Mouse (Mus musculus): ENCODE results near the gene Plekho2.

Gene Plekho2

DNA sequence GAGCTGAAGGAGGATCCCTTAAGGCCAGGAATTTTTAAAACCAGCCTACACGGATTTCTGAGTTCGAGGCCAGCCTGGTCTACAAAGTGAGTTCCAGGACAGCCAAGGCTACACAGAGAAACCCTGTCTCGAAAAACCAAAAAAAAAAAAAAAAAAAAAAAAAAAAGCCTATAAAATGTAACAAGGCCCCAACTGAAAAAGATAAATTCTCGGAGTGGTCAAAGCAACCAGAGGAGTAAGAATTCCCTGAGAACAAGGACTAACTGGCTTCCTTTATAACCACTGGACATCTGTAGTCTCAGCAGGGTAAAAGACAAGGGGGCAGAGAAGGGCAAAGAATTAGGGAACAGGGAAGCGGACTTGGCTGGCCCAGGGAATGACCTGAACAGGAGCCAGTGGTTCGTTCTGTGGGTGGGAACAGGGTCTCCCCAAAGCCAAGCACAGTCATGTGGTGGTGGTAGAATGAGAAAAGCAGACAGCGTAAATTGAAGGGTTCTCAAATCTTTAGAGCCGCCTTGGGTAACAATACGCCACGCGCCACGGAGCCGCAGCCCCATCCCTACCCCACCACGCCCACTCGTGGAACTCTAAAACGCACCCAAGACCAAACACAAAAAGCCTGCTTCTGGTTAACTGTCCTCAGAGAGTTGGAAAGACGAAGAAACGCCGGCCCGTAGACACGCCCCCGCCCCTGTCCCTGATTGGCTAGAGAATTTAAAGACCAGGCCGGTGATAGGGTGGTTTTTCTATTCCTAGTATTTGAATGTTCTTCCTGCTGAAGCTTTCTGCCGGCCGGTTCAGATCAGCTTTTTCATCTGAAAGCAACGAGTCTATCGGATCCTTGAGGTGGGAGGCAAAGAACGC, 6.8 kb upstream of the Plekho2 start, which contains the start of gene Pif1:
Pif1 (plus strand) TSS at position 755 of the 864 bp plus-strand sequence.
- DNase-seq (ENCODE audit: low spot score in 2 of 2) = peak; percentile 77 to 84

GRCm38 (mm10) chr9:65583045-65583444, 3.2 kb upstream of the Plekho2 start:
- DNase-seq (ENCODE audit: low spot score in 2 of 2) = no peak

- peak; percentile 66 to 71 for DNase-seq (ENCODE audit: low spot score in 2 of 2)
Measured at GRCm38 (mm10) chr9:65580401-65581256, 789 bp upstream of the Plekho2 start.

DNA sequence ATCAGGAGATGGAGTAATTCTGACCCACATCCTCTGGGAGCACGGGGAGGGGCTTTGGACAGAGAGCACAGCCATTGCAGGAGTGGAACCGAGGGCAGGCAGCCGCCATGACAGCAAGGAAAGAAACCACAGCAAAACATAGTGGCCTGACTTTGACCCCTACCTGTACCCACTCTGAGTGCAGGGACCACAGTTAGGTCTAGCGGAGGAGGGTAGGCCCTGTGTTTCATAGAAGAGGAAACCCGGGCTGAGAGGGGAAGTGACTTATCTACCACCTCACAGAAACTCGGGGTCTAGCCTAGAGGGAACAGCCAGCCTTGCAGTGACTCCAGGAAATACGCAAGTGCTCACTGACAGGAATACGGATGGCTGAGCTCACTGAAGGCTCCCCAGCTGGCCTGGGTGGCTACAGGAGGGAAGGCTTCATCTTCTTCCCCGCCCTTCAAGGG, 1.0 kb downstream of the Plekho2 start:
- no peak for DNase-seq (ENCODE audit: low spot score in 2 of 2)

DNA sequence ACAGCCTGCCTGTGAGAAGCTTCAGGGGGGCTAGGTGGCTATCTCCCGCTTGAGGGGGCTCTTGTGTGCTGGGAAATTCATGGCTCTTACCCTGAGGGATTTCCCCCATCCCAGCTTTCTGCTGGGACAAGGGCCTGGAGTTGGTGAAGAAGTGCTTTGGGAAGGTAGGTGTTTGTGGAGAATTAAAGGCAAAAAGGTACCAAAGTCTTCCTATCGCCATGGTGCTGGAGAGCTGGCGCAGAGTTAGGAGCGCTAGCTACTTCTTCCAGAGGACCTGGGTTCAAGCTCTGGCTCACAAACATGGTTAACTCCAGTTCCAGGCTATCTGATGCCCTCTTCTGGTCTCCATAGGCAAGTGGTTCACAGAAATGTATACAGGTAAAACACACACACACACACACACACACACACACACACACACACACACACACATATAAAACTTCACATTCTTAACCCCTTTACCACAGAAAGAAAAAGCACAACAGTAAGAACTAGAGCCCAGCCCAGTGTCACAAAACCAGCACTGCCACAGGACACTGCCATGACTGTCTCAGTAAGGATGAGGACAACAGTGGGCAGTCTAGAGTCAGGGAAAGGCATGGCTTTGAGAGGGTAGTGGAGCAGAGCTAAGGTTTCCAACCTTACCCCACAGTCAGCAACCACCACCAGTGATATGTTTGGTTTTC, 2.2 kb downstream of the Plekho2 start:
- DNase-seq (ENCODE audit: low spot score in 2 of 2) = no peak

DNA sequence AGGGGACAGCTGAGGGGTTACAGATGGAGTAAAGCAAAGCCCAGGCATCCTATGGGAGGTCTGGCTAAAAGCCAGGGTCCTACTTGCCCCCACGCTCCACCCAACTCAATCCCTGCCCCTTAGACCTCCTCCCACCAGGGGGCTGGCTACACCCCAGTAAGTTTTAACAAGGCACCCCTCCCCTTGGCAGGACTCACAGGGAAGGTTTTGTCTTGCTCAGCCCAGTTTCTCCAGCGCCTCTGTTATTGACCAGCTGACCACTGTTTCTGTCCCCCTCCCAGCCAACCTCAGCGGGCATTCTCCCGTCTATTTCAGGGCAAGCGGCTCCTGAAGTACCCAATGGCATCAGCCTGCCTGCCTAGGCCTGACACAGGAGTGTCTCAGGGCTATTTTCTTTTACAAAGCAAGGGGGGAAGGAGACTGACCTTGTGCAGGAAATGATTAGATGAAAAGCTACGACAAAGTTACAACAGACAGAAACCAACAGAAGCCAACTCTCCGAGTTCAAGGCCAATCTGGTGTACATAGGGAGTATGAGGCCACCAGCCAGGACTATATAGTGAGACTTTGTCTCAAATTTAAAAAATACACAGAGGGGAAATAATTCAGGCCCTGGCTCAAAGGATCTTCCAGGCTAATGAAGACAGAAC, 2.9 kb downstream of the Plekho2 start:
- DNase-seq (ENCODE audit: low spot score in 2 of 2) = peak in 1 of 2 experiments; percentile 18

- no peak for DNase-seq (ENCODE audit: low spot score in 2 of 2)
Measured at GRCm38 (mm10) chr9:65575393-65576196, 4.2 kb downstream of the Plekho2 start.

- no peak for DNase-seq (ENCODE audit: low spot score in 2 of 2)
Measured at GRCm38 (mm10) chr9:65574513-65575392, 5.1 kb downstream of the Plekho2 start.

- no peak for DNase-seq (ENCODE audit: low spot score in 2 of 2)
Measured at GRCm38 (mm10) chr9:65572837-65573236, 7.0 kb downstream of the Plekho2 start.

- DNase-seq (ENCODE audit: low spot score in 2 of 2) = no peak
Measured at GRCm38 (mm10) chr9:65569491-65569971, 10.3 kb downstream of the Plekho2 start.

GRCm38 (mm10) chr9:65568787-65569186, 11.1 kb downstream of the Plekho2 start:
- no peak for DNase-seq (ENCODE audit: low spot score in 2 of 2)

DNA sequence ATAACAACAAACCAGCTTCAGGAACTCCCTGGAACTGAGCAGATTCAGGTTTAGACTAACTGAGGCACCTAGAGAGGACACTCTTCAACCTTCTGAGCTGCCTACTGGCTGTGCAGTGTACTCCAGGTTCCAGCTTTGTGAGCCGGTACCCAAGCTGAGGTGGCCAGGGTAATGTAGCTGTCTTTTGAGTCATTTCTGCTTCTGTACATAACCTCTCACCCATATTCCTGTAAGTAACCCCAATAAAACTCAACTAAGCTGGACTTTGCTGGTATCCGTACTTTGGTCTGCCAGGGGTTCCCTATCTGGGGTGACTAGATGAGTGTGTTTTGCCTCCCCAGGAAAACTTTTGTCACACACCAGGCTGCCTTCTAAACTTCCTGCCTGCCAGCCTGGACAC, 15.1 kb downstream of the Plekho2 start:
- no peak for DNase-seq (ENCODE audit: low spot score in 2 of 2)

DNA sequence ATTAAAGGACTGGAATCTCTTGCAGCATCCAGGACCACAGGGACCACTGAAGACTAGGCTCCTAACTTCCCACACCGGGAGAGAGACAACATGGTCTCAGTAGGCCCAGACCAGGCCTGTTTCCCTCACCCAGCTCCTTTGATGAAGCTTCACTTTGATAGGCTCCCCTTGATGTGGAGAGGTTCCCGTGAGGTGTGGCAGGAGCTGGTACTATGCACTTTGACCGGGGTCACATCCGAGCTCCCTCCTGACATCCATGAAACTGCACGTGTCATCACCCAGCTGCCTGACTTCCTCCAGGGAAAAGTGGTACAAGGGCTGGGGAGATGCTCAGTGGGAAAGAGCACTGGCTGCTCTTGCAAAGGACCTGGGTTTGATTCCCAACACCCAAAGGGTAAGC, 16.8 kb downstream of the Plekho2 start:
- no peak for DNase-seq (ENCODE audit: low spot score in 2 of 2)

DNA sequence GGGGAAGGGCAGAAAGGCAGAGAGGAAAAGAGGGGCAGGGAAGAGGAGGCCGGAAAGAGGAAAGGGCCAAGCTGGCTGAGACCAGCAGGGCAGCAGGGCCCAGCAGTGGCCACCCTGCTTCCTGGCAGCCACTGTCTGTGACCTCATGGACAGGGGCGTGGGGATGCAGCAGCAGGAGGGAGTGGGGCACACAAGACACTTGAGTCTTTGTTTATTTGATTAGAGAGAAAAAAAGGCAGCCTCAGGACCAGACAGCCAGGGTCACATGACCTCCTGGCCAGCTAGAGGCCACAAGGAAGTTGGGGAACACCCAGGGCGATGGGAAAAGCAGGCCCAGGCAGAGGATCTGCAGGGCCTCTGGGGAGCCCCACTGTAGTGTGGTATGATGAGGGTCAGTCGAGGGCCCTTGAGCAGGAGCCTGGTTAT, 17.7 kb downstream of the Plekho2 start:
- peak; percentile 38 to 45 for DNase-seq (ENCODE audit: low spot score in 2 of 2)

GRCm38 (mm10) chr9:65561016-65561415, 18.8 kb downstream of the Plekho2 start:
- DNase-seq (ENCODE audit: low spot score in 2 of 2) = no peak

- DNase-seq (ENCODE audit: low spot score in 2 of 2) = no peak
Measured at GRCm38 (mm10) chr9:65558806-65559205, 21.0 kb downstream of the Plekho2 start.

DNA sequence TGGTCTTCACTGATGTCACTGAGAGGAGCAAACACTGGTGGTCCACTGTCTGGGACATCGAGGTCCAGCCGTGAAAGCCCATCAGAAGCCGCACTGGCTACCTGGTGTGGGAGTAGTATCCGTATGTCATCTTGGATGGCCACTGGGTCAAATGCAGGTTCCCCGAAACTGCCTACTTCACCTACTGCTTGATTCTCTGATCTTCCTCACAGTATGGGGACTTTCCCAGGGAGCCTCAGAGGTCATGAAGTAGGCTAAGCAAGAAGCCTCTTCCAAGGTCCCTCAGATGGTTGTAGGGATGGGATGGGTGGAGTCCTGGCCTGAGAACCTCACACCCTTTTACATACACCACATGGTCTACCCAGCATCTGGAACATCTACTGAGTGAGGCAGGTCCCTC, 22.9 kb downstream of the Plekho2 start:
- no peak for DNase-seq (ENCODE audit: low spot score in 2 of 2)

- DNase-seq (ENCODE audit: low spot score in 2 of 2) = no peak
Measured at GRCm38 (mm10) chr9:65556349-65556748, 23.5 kb downstream of the Plekho2 start.

DNA sequence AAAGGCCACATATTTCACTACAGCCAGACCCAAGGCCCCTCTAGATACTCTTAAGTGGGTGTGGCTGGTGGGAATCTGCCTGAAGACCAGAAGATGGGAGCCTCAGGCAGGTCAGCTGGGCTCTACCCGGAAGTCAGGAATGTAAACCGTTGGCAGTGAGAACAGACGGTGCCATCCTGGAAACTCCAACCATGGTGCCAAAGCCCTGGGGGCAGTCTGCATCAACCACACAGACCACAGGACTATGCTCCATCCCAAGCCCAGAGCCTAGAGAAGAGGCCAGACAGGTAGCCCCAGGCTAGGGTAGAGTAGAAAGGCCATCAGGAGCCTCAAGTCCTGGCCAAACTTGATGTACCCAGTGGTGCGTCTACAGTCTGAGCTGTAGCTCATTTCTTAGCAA, 24.2 kb downstream of the Plekho2 start:
- DNase-seq (ENCODE audit: low spot score in 2 of 2) = no peak
